Mouse (Mus musculus) gonadal fat pad, adult 2 months (tissue): ENCODE results near the gene Slc40a1. TPM values are rescaled to one million over a fixed set of nuclear protein-coding genes. Genes with fewer than 3 reads are reported as not detected.

Experiments used
- DNase-seq: peaks from one replicate; pipeline ENCODE4 v3.0.0-alpha.2; 2012; ENCODE audit warnings: low read depth
- polyA plus RNA-seq: library from polyadenylated mRNA; depleted of rRNA; stranded (reverse); fragments of >200 nt; gene quantifications from 2 replicates; pipeline ENCODE4 v1.2.3, GENCODE M21; 2012; rRNA removed

Slc40a1 gene
- polyA plus RNA-seq, 1 experiment, result 5.3 TPM

GRCm38 (mm10) chr1:45883378-45883777 lies 42.9 kb downstream of the Slc40a1 start:
- no peak for DNase-seq

- DNase-seq, result no peak
Observed at GRCm38 (mm10) chr1:45882076-45882475, 44.2 kb downstream of the Slc40a1 start.

- no peak for DNase-seq
Observed at GRCm38 (mm10) chr1:45881228-45881832, 45.0 kb downstream of the Slc40a1 start.

- DNase-seq, result no peak
Observed at GRCm38 (mm10) chr1:45877463-45877862, 48.9 kb downstream of the Slc40a1 start.

GRCm38 (mm10) chr1:45876450-45877198 lies 49.7 kb downstream of the Slc40a1 start:
- no peak for DNase-seq

- DNase-seq, result no peak
Observed at GRCm38 (mm10) chr1:45875640-45876039, 50.7 kb downstream of the Slc40a1 start.

- DNase-seq, result no peak
Observed at GRCm38 (mm10) chr1:45873250-45873649, 53.1 kb downstream of the Slc40a1 start.

DNA sequence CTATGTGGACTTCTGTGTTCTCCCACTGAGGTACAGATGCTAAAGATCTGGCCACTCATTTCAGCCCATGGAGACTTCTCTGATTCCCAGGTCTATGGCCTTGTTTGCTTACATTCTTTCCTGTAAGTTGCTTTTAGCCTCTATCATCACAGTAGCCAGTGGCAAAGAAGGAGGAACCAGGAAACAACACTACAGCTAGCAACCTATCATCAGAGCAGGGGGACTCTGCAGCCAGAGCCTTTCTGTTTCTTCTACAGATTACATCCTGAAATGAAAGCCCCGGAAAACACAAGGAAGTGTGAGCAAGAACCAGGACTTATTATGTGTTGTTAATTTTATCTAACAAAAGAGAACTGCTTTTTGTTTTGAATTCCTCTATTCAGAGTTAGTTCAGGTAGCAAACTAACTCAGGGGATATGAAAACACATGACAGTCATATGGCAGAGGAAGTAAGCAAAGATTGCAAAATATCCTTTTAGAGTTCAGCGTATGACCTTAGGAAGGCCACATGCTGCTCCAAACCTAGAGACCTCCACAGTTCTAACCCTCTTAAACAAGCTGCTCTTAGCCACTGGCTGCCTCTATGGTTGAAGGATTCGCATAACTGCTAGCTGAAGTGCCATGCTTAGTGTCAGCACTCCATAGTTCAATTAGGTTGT lies 57.7 kb downstream of the Slc40a1 start:
- no peak for DNase-seq

- no peak for DNase-seq
Observed at GRCm38 (mm10) chr1:45868050-45868449, 58.3 kb downstream of the Slc40a1 start.

- no peak for DNase-seq
Observed at GRCm38 (mm10) chr1:45866288-45867018, 59.9 kb downstream of the Slc40a1 start.

GRCm38 (mm10) chr1:45865727-45866126 lies 60.6 kb downstream of the Slc40a1 start:
- no peak for DNase-seq

DNA sequence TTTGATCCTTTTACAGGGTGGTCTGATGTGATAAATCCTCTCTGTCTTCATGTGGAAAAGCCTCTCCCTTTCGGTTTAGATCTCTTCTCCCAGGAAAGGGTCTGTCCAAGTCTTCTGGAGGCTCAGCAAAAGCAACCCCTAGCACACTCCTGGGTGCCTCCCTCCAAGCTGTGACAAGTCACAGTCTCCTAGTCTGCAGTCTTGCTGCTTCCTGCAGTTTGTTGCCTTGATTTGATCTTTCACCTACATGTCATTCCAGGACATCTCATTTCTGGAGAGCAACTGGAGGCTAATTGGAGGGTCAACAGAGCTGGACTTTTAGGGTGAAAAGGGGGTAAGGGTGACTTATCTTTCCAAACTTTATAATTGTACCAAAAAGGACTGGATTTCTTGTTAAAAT lies 61.0 kb downstream of the Slc40a1 start:
- no peak for DNase-seq

DNA sequence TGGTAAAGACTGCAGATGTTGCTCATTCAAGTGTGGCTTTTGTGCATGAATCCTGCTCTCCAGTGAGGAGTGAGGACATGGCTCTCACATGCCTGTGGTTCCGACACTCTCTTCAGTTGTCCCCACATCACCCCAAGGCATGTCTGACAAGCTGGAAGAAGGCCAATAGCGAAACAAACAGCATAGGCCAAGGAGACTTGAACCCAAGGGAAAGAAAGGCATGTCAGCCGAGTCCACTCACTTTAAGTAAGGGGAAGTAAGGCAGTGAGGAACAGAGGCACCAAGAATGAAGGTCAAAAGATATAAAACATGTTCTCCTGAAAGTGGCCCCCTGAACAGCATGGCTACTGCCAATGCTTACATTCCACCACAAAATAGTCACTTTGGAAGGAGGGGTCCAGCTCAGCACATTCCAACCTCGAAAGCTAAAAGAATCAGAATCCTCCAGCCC lies 61.7 kb downstream of the Slc40a1 start:
- no peak for DNase-seq

- no peak for DNase-seq
Observed at GRCm38 (mm10) chr1:45863641-45864040, 62.7 kb downstream of the Slc40a1 start.

GRCm38 (mm10) chr1:45861162-45861561 lies 65.2 kb downstream of the Slc40a1 start:
- DNase-seq, result no peak

GRCm38 (mm10) chr1:45860349-45860748 lies 66.0 kb downstream of the Slc40a1 start:
- DNase-seq, result no peak

Other genes starting within 250 kb of the Slc40a1 start
- 45.0 and 49.1 TPM in 2 replicates for gene Wdr75, start 131.4 kb downstream of the Slc40a1 start, polyA plus RNA-seq
- not detected in 2 replicates for gene Gm5269, start 36.2 kb downstream of the Slc40a1 start, polyA plus RNA-seq
- gene Dnah7b, start 139.8 kb upstream of the Slc40a1 start, polyA plus RNA-seq, result 0.16 and 0.71 TPM in 2 replicates